Mouse (Mus musculus) layer of hippocampus, postnatal 36 days (tissue): ENCODE measurements around the gene Ccdc78. TPM values are rescaled to one million over a fixed set of nuclear protein-coding genes. Genes with fewer than 3 reads are reported as not detected.

Source experiments
- DNase-seq, 2 experiments: peaks; one replicate each; pipeline ENCODE4 v3.0.0; 2022
- microRNA-seq, 2 experiments: library from miRNA; unstranded; fragments of <30 nt; microRNA quantifications; one replicate each; pipeline ENCODE4 v1.2.0; 2021
- total RNA-seq, 2 experiments: library from RNA; stranded (reverse); gene quantifications; 2 replicates each; pipeline ENCODE4 v1.2.3; 2021

Gene Ccdc78
- total RNA-seq, 2 experiments from 2014 or later = 0.20 to 0.25 TPM

DNA sequence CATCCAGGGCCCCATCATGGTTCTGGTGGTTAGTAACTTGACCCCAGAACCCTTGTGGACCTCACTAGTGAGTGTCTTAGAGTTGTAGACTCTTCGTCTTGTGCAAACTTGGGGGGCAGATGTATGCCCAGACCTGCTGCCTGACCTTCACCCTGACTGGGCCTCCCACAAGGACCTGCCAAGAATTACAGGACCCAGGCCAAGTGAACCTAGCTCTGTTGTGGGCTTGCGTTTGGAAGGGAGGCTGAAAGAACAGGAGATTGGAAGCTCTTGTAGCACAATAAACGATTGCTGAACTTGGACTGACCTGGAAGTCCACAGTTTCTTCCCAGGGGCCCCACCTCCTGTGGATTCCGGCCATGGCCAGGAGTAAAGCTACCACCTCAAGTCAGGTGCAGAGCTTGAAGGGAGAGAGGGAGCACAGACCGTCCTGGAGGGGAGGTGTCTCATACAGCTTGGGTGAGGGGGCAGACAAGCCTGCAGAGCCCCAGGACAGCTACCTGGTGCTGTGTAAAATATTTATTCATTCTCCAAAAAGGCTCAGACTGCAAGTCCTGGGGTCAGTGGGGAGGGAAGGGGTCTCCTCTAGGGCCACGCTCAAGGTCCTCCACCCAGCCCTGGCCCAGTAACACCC lies 47.7 kb downstream of the Ccdc78 start:
- no peak for DNase-seq

DNA sequence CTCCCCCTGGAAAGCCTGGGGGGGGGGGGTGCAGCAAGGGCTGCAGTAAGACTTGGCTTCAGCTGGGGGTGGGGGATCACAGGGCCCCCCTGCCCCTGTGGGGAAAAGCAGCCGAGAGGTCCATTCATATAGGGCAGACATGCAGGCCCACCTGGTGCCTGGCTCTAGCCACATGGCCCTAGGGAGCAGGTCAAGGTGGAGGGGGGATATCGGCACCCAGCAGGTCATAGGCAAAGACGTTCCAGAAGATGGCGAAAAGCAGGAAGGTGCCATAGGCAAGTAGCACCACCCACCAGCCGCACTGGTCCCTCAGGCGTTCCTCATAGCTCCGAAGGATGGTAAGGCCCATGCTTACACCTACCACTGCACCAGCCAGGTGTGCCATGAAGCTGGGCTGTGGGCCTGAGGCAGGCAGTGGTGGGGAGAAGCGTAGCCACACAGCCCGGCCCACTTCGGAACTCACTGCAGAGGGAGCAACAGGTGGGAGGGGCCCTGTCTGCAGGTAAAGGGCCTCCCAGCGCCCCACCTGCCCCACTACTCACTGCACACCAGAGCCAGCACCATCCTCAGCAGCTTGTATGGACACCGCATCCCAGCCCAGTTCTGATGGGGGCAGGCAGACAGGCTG lies 48.3 kb downstream of the Ccdc78 start:
- no peak for DNase-seq

DNA sequence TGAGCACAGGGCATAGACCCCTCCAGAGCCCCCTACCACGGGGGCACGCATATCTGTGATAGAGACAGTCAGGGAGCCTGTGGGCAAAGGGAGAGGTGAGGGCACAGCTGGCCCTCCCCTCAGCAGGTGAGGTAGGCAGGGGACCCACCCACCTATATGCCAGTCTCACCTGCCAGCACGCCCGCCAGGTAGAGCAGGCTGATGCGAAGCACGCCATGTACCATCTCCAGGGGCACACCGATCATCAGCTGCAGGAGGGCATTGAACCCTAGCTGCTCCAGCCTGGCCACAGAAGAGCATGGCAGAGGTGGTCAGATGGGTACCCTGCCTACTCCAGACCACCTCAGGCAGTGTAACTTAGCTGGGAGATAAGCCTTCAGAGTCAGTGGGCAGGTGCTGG lies 48.9 kb downstream of the Ccdc78 start:
- DNase-seq = no peak

DNA sequence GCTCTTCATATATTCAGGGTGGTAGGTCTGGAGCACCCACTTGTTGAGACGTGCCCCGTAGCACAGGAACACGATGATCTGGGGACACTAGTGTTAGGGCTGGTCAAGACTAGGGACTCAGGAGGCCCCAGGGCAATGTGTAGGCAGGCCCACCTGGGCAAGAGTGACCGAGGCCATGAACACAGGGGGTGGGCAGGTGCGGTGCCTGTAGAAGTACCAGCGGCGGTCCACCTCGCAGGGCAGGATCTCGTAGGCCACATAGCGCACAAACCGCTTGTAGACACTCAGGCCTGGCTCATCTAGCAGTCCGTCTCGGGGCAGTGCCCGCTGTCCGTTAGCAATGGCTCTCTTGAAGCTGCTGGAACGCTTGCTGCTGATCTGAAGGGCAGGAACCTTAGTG lies 49.4 kb downstream of the Ccdc78 start:
- no peak for DNase-seq

DNA sequence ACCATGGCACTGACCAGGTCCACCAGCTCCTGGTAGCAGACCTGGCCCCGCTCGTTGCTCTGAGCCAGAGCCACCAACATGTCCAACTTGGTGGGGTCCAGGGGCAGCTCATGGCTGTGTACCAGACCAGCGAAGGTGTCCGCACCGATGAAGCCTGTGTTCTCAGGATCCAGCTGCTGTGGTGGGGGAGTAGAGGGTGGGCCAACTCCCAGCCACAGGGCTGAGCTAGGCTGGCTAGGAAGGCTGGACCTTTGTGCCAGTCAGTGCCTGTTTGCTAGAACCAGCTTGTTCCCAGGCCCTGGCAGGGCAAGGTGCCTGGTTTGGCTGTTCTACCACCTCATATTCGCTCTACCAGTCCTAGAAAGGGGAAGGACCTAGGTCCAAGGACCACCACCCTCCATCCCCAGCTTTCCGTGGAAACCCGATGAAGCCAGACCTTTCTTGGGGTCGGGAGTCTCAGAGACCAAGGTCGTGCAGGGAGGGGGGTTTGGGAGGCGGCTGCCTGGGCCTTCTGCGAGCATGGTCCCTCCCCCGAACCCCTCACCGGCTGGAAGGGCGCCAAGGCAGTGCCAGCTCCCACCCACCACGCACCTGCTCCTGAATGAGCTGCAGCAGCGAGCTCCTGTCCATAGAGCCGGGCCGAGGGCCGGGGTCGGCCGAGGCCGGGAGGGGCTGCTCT lies 50.2 kb downstream of the Ccdc78 start:
- DNase-seq = no peak

DNA sequence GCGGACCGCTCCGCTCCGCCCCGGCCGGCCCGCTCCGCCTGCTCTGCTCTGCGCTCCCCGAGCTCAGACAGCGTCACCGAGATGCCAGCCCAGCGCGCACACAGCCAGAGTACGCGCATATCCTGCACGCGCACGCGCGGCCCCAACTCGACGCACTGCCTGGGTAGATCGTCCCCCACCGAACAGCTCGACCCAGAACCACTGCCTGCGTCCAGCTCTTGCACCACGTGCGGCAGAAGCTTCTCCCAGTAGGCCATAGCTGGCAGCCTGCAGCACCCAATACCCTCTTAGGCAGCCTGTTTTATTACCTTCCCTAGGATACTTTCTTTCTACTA lies 50.7 kb downstream of the Ccdc78 start, which contains the start of gene Rhbdl1:
Gene Rhbdl1 (minus strand): TSS at position 220 of the 335 bp plus-strand sequence.
- peak; percentile 84 for DNase-seq

DNA sequence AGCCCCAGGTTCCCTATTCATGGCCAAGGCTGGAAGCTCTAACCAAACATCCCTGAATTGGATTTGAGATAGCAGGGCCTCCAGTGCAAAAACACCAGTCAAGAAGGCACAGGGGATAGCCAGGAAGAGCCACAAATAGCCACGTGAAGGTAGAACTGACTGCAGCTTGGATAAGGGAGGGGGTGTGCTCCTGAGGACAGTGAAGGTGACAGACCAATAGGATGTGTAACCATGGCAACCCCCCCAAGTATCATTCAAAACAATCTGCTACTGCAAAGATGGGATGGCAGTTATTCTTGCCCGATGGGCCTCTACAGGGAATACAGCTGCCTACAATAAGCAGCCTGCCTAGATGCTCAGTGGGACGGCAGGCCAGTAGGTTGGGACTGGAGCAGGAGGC lies 51.2 kb downstream of the Ccdc78 start:
- no peak for DNase-seq

DNA sequence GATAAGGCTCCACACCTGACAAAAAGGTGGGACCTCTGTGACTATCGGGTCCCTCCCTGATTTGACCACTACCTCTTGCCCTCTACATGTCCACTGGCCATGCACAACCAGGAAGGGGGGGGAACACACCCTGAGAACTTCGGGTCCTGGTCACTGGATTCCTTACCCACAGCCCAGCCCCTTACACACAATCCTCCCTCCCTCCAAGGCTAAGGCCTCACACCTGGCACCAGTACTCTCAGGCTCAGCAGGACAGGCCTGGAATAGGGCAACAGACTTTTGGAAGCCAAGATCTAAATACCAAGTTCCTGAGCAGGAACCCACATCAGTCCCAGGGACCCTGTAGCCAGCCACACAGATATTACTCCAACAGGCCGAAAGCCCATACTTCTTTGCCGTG lies 52.5 kb downstream of the Ccdc78 start:
- no peak for DNase-seq

DNA sequence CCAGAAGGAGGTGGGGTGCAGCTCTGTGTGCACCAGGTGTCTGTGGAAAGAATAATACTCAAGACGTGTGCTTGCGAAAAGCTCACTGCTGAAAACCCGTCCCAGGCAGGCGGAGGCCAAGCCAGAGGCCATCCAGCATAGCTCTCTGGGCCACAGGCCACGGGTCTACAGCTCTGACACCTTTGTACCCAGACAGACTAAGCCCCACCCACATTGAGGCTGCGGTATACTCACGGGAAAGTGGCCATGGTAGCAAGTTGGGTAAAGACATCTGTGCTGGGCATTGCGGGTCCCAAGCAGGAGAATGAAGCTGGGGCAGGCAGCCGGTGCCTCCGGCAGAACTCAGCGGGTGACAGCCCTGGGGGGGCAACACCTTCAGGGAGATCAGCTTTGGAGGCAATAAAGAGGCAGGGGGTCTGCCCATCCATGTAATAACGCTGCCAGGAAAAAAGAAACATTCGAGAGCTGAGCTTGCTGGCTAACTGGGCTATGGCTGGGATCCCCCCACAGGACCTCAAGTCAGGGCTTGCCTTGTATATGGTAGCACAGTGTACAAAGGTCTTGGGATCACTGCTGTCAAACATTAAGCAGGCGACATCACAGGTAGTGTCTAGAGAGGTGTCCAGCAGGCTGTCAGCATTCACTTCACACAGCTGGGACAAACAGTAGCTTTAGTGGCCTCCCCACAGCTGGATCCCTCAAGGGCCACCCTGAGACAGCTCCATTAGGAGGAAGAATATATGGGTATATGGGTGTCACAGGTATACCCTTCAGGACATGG lies 53.3 kb downstream of the Ccdc78 start:
- DNase-seq = no peak

Small RNA genes within 50 kb of the gene (microRNA-seq; reads per million reads assigned to microRNA genes)
- gene Gm25083 (0 reads per million in 2 experiments), gene Mir3082 (1.7 to 2.7 reads per million in 2 experiments), gene Mir6966 (2.1 to 2.3 reads per million in 2 experiments)

Other genes with a start within 250 kb of the Ccdc78 start
- gene Sox8, start 215.9 kb upstream of the Ccdc78 start, total RNA-seq = 10 to 100 TPM; 55.1 to 57.5 TPM
- gene Lmf1, start 207.5 kb upstream of the Ccdc78 start, total RNA-seq = 10 to 100 TPM; 28.3 to 28.8 TPM
- 100 to 1,000 TPM; 111 to 127 TPM for gene Gng13, start 69.4 kb upstream of the Ccdc78 start, total RNA-seq
- gene Chtf18, start 59.2 kb upstream of the Ccdc78 start, total RNA-seq = 1 to 10 TPM in 1 of 2 experiments, under 1 TPM in 1; 0.73 to 1.6 TPM
- 10 to 100 TPM; 50.0 to 52.5 TPM for gene Rpusd1, start 58.9 kb upstream of the Ccdc78 start, total RNA-seq
- under 1 TPM in 1 of 2 experiments, not detected in 1; 0.12 TPM for gene Mslnl, start 50.5 kb upstream of the Ccdc78 start, total RNA-seq
- under 1 TPM; 0.66 to 0.77 TPM for gene Msln, start 32.2 kb upstream of the Ccdc78 start, total RNA-seq
- gene Narfl, start 12.8 kb upstream of the Ccdc78 start, total RNA-seq = 10 to 100 TPM; 35.1 to 37.5 TPM
- 100 to 1,000 TPM in 1 of 2 experiments, 10 to 100 TPM in 1; 98.1 to 107 TPM for gene Haghl, start 907 bp upstream of the Ccdc78 start, total RNA-seq
- gene Fam173a, start 6.3 kb downstream of the Ccdc78 start, total RNA-seq = 10 to 100 TPM; 80.7 to 93.1 TPM
- under 1 TPM in 1 of 2 experiments, not detected in 1; 0.81 TPM for gene AC134908.4, start 9.1 kb downstream of the Ccdc78 start, total RNA-seq
- 10 to 100 TPM; 73.2 to 85.6 TPM for gene Metrn, start 10.6 kb downstream of the Ccdc78 start, total RNA-seq
- gene Fbxl16, start 22.5 kb downstream of the Ccdc78 start, total RNA-seq = 100 to 1,000 TPM; 643 to 644 TPM
- gene Wdr24, start 37.0 kb downstream of the Ccdc78 start, total RNA-seq = 10 to 100 TPM; 25.4 to 27.3 TPM
- 10 to 100 TPM; 58.1 to 61.0 TPM for gene Jmjd8, start 42.3 kb downstream of the Ccdc78 start, total RNA-seq
- gene Stub1, start 46.8 kb downstream of the Ccdc78 start, total RNA-seq = 100 to 1,000 TPM; 163 to 164 TPM
- gene Rhbdl1, start 50.7 kb downstream of the Ccdc78 start, total RNA-seq = 10 to 100 TPM; 47.9 to 49.0 TPM
- gene Gm20683, start 55.2 kb downstream of the Ccdc78 start, total RNA-seq = 10 to 100 TPM; 29.0 to 30.4 TPM
- gene Rhot2, start 58.3 kb downstream of the Ccdc78 start, total RNA-seq = 100 to 1,000 TPM; 102 to 103 TPM
- gene Wdr90, start 74.9 kb downstream of the Ccdc78 start, total RNA-seq = 10 to 100 TPM; 19.2 to 26.2 TPM
- 10 to 100 TPM; 25.4 to 28.9 TPM for gene Mcrip2, start 82.2 kb downstream of the Ccdc78 start, total RNA-seq
- 10 to 100 TPM; 36.3 to 37.7 TPM for gene Mettl26, start 88.5 kb downstream of the Ccdc78 start, total RNA-seq
- 1 to 10 TPM; 1.8 to 2.4 TPM for gene Wfikkn1, start 94.3 kb downstream of the Ccdc78 start, total RNA-seq
- 10 to 100 TPM; 49.6 to 55.5 TPM for gene Rab40c, start 133.1 kb downstream of the Ccdc78 start, total RNA-seq
- gene Pigq, start 158.4 kb downstream of the Ccdc78 start, total RNA-seq = 100 to 1,000 TPM; 125 to 129 TPM
- under 1 TPM; 0.17 to 0.61 TPM for gene Nhlrc4, start 158.4 kb downstream of the Ccdc78 start, total RNA-seq
- gene A930017K11Rik, start 166.0 kb downstream of the Ccdc78 start, total RNA-seq = under 1 TPM; 0.95 to 0.96 TPM
- gene Capn15, start 199.2 kb downstream of the Ccdc78 start, total RNA-seq = 10 to 100 TPM; 52.5 to 60.2 TPM